Mouse (Mus musculus): ENCODE results near the gene Cdc16. TPM values are rescaled to one million over a fixed set of nuclear protein-coding genes. Genes with fewer than 3 reads are reported as not detected.

The Cdc16 gene
- polyA plus RNA-seq, 1 experiment from 2014 or later: 217 TPM

Other genes starting within 250 kb of the Cdc16 start
- not detected in 2 replicates for gene 1700029H14Rik, start 195.2 kb upstream of the Cdc16 start, polyA plus RNA-seq (2015; fragmentation: Nextera tagmentation; extraction: Ambion mirVana)
- gene Rasa3, start 80.1 kb upstream of the Cdc16 start, polyA plus RNA-seq (2015; fragmentation: Nextera tagmentation; extraction: Ambion mirVana): 32.3 and 35.5 TPM in 2 replicates
- gene Cfap97d2, start 51.8 kb upstream of the Cdc16 start, polyA plus RNA-seq (2015; fragmentation: Nextera tagmentation; extraction: Ambion mirVana): not detected in 2 replicates
- gene Upf3a, start 27.9 kb downstream of the Cdc16 start, polyA plus RNA-seq (2015; fragmentation: Nextera tagmentation; extraction: Ambion mirVana): 39.2 and 40.9 TPM in 2 replicates
- gene AF366264, start 80.7 kb downstream of the Cdc16 start, polyA plus RNA-seq (2015; fragmentation: Nextera tagmentation; extraction: Ambion mirVana): not detected in 2 replicates
- 28.6 and 30.0 TPM in 2 replicates for gene Champ1, start 112.0 kb downstream of the Cdc16 start, polyA plus RNA-seq (2015; fragmentation: Nextera tagmentation; extraction: Ambion mirVana)
- 29.3 and 33.5 TPM in 2 replicates for gene Coprs, start 132.6 kb downstream of the Cdc16 start, polyA plus RNA-seq (2015; fragmentation: Nextera tagmentation; extraction: Ambion mirVana)